Mouse (Mus musculus) WW6 (cell line): ENCODE results near the gene Rbm44.

Experiments
- DNase-seq: peaks from one replicate; pipeline ENCODE4 v3.0.0-alpha.2; 2013; ENCODE audit warnings: low read depth, low spot score

Gene Rbm44

GRCm38 (mm10) chr1:91179086-91179485 lies 34.2 kb downstream of the Rbm44 start:
- DNase-seq: no peak

GRCm38 (mm10) chr1:91179533-91180173 lies 34.8 kb downstream of the Rbm44 start, which contains the start of gene Ramp1:
TSS of gene Ramp1 (plus strand) at chr1:91179822.
- DNase-seq: no peak

DNA sequence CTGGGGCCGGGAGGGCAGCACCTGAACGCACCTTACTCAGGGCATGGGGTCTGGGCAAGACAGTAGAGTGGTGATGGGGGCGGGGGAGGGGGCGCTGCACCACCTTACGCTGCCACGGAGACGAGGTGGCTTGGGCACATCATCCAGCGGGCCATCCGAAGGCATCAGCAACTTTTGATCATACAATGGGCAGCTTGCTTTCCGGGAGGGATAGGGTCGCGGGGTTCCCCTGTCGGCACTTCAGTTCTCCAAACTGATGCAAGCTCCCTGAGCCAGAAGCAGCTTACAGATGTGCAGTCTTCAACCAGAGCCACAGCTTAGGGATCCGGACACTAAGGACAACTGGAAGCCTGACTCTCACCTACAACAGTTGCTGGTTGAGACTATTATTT lies 35.3 kb downstream of the Rbm44 start:
- DNase-seq: no peak

- DNase-seq: no peak
Observed at GRCm38 (mm10) chr1:91180723-91181122, 35.8 kb downstream of the Rbm44 start.

DNA sequence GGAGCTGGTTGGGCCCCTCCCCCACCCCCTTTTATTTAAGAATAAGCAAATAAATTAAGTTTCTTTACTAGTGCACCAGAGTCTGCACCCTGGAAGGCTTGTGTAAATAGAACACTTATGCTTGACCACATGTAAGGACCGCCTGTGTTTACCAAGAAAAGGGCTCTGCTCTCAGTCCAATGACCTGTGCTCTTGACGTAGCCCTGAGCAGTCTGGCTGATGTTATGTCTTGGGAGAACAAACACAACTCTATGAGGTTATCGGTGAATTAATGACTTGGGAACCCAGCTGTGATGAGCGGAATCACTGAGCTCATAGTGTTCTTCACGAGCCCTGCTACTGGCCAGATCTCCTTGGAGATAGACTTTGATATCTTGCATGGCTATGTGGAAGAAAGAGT lies 36.4 kb downstream of the Rbm44 start:
- no peak for DNase-seq

DNA sequence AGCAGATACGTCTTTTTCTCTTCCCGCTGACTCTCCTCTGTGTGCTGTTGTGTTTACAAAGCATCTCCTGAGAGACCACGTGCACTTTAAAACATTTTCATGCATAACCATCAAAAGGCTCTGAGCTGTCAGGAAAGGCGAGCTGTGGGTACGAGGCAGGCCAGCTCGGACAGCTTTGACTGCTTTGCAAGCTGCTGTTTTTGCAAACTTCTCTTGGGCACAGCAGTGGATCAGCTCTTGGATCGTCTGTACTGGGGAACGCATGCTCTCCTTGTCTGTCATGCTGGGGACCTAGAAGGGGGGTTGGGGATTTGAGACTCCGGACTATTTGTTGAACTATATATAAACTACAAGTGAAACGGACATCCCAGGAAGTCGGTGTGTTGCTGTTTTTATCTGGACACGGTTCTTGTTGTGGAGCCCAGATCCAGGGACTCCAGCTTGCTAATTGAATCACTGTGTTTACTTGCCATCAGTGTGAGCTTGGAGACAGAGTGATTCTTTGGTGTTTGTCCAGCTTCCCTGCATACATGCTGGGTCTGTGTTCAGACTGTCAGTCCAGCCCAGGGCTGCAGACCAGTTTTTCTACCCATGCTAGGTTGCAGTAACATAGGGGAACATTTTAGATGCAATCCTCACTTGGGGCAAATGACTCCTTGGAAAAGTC lies 37.0 kb downstream of the Rbm44 start:
- DNase-seq: no peak

DNA sequence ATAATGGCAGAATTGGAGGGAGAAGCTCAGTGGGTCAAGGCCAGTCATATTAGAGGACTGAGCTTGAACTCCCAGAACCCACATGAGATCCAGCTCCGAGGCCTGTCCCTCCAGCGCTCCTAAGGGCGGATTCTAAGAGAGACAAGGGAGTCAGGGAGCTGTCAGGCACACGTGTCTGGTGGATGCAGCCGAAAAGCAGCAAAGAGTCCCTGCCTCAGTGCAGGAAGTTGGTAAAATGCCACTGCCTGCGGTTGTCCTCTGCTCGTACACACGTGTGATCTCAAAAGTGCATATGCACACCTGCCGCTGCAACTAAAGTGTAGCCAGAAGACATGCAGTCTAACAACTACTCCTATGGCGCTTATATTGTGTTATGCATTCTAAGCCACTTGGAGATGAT lies 38.4 kb downstream of the Rbm44 start:
- no peak for DNase-seq

DNA sequence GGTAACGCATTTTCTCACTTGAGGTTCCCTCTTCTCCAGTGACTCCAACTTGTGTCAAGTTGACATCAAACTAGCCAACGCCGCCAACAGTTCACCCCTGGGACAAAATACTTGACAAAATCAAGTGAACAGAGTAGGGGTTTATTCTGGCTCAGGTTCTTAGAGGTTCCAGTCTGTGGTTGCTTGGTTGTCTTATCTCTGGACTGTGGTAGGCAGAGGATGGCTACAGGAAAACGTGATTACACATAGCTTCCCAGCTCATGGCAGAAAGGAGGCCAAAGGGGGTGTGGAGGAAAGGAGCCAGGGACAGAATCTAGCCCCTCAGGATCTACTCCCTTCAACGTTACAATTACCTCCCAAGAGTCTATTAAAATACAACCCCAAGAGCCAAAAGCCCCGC lies 41.8 kb downstream of the Rbm44 start:
- no peak for DNase-seq

DNA sequence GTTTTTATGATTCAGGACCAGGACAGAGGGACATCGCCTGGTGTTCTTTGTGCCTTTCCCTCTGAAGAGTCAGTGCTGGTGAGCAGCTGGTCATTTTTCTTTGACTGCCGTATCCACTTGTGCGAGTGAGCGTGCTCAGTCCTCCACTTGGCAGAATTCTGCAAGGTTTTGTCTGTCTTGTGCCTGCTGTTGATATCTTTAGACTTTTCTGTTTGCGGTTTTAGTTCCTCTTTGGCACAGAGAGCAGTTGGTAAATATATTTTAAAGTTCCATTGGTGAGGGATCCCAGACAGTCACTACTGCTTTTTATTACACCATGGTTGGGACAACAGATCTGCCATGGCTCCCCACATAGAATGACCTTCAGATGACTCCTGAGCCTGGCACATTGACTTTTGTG lies 42.4 kb downstream of the Rbm44 start:
- DNase-seq: no peak

DNA sequence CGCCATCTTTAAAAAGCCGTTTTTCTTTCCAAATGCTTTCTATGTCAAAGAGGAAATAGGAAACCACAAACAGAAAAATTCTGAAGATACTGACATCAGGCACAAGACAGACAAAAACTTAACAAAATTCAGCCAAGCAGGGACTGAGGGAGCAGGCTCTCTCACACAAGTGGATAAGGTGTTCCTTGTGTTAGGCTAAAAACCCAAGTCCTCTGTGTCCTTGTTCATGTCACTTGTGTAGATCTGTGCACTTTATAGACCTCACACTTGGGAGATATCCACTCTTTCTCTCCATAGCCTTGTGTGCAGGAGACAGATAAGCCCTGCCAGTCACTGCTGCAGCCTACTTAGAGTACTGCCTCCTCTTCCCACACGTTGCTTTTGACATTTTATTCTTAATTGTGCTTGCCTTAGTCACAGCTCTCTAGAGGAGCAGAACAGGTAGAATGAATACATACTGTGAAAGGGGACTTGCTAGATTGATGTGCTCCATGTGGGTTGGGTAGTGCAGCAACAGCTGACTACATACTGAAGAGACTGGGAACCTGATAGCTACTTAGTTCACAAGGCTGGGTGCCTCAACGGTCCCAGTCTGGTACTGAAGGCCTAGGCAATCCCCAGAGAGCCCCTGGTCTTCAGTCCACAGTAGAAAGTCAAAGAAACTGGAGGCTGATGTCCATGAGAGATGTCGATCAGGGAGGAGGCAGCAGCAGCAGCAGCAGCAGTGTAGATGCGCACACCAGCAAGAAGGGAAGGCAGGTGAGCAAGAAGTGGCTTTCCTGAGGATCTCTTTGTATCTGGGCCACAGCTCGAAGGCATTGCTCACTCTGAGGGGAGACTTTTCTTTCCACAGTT lies 43.1 kb downstream of the Rbm44 start:
- DNase-seq: no peak

DNA sequence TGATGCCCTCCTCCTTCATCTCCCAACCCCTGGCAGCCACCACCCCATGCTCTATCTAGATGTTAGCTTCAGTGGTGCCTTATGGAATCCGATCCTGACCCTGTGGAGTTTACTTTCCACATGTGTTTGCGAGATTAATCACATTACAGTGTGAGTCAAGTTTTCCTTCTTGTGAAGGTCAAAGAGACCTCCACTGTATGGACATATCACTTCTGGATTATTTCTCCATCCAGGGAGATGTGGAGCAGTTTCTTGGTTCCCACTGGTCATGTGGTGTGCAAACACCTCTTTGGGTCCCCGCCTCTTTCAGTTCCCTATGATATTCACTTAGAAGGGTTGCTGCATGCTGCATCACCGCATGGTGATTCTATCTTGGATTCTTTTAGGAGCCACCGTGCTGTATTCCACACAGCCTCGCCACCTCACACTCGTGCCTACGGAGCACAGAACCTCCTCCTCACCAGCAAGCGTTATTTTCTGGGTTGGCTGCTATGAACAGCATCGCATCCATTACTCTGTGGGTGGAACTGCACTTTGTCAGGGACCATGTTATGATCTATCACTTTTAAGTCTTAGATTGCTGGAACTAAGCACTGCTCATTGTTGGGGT lies 44.1 kb downstream of the Rbm44 start:
- DNase-seq: no peak

- DNase-seq: no peak
Observed at GRCm38 (mm10) chr1:91192184-91192583, 47.3 kb downstream of the Rbm44 start.

DNA sequence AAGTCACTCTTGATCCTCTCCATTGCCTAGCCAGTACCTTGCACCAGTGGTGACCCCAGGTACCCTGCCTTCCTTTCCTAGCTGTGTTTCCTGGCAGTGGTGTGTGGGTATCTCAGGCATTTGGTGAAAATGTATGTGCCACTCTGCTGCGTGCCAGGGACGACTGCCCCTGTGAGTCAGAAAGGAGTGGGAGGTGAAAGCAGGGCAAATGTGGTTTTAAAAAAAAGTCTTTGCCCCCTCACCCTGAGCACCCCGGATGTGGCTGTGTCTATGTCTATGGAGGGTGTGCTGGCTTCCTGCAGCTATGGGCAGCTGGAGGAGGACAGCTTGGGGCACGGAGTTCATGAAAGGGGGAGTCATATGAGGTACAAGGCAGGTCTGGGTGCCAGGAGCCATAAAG lies 48.4 kb downstream of the Rbm44 start:
- DNase-seq: no peak

GRCm38 (mm10) chr1:91193680-91194079 lies 48.8 kb downstream of the Rbm44 start:
- no peak for DNase-seq

GRCm38 (mm10) chr1:91199793-91200192 lies 54.9 kb downstream of the Rbm44 start:
- DNase-seq: no peak

DNA sequence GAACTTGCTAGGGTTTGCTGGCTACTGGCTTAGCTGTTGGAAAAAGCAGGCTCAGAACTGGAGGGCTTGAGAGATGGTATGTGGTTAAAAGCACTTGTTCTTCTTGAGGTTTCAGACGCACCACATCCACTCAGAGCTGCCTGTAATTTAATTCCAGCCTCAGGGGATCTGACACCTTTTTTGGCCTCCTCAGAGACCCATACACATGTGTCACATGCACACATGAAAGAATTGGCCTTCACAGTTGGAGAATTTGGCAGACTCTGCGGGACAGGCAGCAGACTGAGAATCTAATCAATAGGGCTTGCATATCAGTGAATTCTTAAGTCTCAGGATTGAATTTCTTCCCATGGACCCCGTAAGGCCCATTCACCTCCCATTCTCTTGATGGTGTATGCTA lies 56.2 kb downstream of the Rbm44 start:
- DNase-seq: no peak

- DNase-seq: no peak
Observed at GRCm38 (mm10) chr1:91204221-91204765, 59.4 kb downstream of the Rbm44 start.

- no peak for DNase-seq
Observed at GRCm38 (mm10) chr1:91205651-91206050, 60.8 kb downstream of the Rbm44 start.

GRCm38 (mm10) chr1:91206336-91206735 lies 61.4 kb downstream of the Rbm44 start:
- DNase-seq: no peak

- no peak for DNase-seq
Observed at GRCm38 (mm10) chr1:91206873-91207272, 62.0 kb downstream of the Rbm44 start.

DNA sequence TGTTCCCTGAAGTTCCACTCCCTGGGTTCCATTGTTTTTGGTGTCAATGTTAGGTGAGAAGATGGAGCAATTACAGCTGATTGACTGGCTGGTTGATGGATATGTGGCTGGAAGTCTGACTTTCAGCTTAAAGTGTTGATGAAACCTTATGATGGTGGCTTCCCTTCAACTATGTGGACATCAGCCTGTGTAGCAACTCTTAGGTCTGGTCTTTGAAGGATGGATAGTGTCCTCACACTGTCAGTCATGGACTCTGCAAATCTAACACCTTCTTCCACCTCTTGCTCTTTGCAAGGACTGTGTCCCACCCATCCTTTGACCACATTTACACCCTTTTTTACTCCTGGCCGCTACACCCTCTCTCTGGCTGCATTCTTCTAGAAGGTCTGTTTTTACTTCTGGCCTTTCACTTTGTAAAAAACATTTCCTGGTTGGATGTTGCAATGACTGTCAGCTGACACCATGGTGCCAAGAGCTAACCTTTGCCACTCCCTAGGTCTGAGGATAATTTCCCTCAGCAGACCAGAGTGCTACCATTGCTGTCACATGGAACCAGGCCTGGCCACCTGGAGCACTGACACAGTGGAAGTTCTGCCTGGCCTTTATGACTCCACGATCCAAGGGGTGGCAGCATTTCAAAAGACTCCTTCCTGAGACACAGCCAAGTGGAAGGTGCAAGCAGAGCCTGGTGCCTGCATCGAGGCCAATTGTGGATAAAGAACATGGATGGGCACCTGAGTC lies 62.6 kb downstream of the Rbm44 start:
- no peak for DNase-seq
